Mouse (Mus musculus) neural tube, embryonic 10.5 days (tissue): ENCODE measurements around the gene Sh3rf3.

ENCODE experiments used
- DNase-seq: peaks from one replicate; pipeline ENCODE4 v3.0.0-alpha.2; 2017; ENCODE audit warnings: low spot score; ENCODE audit errors: extremely low spot score

Gene Sh3rf3

DNA sequence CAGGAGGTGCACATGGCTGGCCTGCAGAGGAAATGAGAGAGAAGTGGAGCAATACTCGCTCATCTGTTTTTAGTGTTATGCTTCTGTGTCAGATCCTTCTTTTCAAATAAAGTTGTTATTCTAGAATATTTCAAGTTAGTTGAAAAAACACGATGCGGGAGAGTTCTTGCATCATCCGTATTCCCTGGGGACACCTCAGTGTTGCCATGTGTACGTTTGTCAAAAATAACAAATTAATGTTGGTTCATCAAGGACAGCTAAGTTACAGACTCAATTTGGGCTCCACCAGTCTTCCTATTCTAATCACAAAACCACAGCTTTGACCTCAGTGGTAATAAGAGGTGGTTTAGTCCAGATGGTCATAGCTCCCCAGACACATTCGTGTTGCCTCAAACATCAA, 35.4 kb downstream of the Sh3rf3 start:
- no peak for DNase-seq

GRCm38 (mm10) chr10:58854548-58855198, 41.5 kb downstream of the Sh3rf3 start:
- peak; percentile 19 for DNase-seq

GRCm38 (mm10) chr10:58855199-58855751, 42.1 kb downstream of the Sh3rf3 start:
- no peak for DNase-seq

- no peak for DNase-seq
Measured at GRCm38 (mm10) chr10:58855814-58856213, 42.7 kb downstream of the Sh3rf3 start.

DNA sequence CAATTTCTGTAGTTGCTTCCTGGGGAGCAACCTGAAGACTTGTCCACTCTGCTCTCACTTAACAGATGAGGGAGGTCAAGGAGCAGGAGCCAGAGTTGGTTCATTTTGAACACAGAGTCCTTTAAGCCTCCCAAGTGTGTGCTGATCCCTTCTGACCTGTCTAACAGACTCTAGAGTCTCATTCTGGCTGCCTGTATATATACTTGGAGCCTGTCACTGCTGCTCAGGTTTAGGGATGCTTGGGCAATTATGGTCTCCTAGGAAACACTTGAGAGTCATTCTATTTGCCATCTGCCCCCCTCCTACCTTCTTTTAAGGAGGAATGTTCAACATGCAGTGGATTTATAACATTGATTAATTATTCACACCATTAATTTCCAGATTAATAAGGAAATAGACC, 43.6 kb downstream of the Sh3rf3 start:
- no peak for DNase-seq

- DNase-seq: no peak
Measured at GRCm38 (mm10) chr10:58864735-58865134, 51.6 kb downstream of the Sh3rf3 start.

- DNase-seq: no peak
Measured at GRCm38 (mm10) chr10:58867536-58867935, 54.4 kb downstream of the Sh3rf3 start.

- DNase-seq: no peak
Measured at GRCm38 (mm10) chr10:58869836-58870235, 56.7 kb downstream of the Sh3rf3 start.

- no peak for DNase-seq
Measured at GRCm38 (mm10) chr10:58871149-58871820, 58.1 kb downstream of the Sh3rf3 start.

DNA sequence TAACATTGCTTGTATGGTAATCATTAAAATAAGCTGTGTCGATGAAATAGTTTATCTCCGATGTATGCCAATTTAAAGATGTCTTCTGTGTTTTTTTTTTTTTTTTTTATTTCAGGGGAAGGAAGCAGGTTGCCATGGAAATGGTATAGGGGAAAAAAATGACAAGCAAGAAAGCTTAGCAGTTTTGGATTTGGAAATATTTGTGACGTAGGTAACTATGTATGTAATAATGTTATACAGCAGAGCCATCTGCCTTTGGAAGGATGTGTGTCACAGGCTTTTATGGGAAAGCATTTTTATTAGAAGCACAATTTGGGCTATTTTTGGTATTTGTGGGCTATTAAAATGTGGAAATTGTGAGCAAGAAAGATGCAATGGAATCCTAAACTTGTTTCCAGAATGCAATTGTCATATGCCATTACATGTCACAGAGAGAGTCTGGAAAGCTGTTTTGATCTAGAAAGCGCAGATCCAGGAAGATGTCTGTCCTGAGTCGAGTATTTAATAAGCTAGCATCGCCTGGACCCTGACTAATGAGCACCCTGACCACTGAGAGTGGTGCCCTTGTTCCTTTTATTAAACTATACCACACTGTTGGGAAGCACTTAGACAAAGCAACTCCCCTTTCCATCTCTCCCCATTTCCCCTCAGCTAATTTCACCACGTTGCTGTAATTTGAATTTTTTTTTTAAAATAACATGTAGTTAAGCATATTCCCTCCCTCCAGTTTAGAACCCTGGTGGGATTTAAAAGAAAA, 58.8 kb downstream of the Sh3rf3 start:
- no peak for DNase-seq

- DNase-seq: no peak
Measured at GRCm38 (mm10) chr10:58877835-58878234, 64.7 kb downstream of the Sh3rf3 start.

GRCm38 (mm10) chr10:58878636-58879035, 65.5 kb downstream of the Sh3rf3 start:
- no peak for DNase-seq

DNA sequence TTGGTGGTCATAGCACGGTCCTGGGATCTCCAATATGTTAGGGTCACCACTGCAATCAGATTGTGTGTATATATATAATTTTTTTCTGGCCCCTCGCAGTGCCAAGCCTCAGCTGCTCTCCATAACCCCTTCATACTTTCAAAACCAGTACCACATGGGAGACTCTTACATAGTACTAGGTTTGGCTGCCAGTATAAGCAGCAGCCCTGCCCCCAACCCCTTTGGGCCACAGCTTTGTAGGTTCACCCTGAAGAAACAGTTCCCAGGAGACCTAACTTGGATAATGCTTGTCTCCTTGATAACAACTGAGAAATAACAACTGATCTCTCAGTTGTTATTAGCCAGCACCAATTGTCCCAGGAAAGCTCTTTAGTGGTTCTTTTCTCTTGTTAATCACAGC, 69.6 kb downstream of the Sh3rf3 start:
- DNase-seq: no peak

GRCm38 (mm10) chr10:58885351-58885750, 72.2 kb downstream of the Sh3rf3 start:
- DNase-seq: no peak

DNA sequence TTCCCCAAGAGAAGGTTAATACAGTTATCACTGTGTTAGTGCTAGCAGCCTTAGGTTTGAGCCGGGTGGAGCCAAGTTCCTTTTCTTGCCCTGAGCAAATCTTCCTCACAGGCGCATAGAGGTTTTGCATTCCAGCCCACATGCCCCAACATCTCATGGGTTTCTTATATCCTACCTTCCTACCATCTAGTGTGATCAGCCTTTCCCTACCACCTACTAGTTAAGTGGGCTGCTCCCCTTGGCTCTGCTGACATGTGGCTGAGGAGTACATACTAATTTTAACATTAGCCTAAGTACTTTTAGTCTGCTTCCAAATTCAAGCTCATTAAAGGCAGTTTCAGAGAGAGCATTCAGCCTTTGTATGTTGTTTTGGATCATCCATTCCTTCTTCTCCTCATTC, 72.7 kb downstream of the Sh3rf3 start:
- no peak for DNase-seq

GRCm38 (mm10) chr10:58890671-58891439, 77.7 kb downstream of the Sh3rf3 start:
- no peak for DNase-seq

- DNase-seq: no peak
Measured at GRCm38 (mm10) chr10:58895431-58895830, 82.3 kb downstream of the Sh3rf3 start.

DNA sequence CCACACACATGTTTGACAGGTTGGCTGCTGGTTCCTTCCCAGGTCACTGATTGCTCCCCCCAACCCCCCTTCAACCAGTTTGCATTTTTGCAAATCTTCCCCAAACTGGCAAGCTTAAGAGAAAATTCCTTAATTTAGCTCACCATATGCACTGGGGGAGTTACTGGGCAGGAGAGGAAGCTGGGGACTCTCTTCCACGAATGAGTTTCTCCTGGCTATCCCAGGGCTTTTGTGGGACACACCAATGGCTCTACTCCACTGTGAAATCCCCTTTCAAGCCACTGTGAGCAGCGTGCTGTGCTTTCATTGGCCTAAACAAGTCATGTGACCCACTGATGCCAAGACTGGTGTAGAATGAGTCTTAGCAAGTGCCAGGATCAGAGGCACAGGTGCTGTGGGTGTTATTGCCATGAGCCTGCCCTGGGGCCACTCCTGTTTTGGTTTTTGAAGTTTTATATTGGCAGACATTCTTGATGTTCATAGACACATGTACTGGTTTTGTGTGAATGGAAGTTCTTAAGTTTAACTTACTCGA, 83.9 kb downstream of the Sh3rf3 start:
- DNase-seq: no peak

DNA sequence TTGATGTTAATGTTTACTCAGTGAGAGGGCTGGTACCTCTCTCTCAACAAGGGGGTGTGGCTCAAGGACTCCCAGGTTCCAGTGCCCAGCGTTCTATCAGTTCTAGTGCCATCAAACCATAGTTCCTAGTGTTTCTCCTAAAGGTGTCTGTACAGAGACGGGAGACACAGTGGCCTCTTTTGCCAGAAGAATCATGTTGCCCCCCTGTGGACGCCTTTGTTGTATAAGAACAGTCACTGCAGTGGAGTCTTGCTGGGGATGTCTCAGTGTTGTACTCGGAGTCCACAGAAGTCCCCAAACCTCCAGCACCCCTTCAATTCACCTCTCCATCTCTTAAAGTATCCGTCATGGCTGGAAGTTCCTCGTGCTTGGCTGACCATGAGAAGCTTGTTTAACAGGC, 92.1 kb downstream of the Sh3rf3 start:
- DNase-seq: no peak

DNA sequence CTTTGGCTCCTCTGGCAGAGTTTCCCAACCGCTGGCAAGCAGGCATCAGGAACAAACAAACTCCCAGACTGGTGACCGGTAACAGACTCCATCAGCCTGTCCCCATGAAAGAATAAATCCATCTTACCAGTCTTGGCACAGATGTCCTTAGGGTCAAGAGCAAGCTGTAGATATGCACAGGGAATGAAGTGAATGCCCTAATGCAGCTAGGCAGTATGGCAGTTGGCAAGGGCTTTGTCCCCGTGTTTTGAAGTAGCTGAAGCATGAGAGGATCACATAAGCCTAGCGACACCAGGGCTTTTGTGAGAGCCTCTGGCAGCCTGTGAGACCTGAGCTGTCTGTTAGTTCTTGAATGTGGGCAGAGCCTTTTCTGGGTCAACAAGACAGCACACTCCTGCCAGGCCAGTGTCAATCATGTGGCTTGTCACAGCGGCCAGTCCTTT, 93.9 kb downstream of the Sh3rf3 start:
- no peak for DNase-seq

GRCm38 (mm10) chr10:58908451-58908850, 95.3 kb downstream of the Sh3rf3 start:
- no peak for DNase-seq
